ENCODE assay signal across 8 mouse cellular contexts in the genomic region with DNA sequence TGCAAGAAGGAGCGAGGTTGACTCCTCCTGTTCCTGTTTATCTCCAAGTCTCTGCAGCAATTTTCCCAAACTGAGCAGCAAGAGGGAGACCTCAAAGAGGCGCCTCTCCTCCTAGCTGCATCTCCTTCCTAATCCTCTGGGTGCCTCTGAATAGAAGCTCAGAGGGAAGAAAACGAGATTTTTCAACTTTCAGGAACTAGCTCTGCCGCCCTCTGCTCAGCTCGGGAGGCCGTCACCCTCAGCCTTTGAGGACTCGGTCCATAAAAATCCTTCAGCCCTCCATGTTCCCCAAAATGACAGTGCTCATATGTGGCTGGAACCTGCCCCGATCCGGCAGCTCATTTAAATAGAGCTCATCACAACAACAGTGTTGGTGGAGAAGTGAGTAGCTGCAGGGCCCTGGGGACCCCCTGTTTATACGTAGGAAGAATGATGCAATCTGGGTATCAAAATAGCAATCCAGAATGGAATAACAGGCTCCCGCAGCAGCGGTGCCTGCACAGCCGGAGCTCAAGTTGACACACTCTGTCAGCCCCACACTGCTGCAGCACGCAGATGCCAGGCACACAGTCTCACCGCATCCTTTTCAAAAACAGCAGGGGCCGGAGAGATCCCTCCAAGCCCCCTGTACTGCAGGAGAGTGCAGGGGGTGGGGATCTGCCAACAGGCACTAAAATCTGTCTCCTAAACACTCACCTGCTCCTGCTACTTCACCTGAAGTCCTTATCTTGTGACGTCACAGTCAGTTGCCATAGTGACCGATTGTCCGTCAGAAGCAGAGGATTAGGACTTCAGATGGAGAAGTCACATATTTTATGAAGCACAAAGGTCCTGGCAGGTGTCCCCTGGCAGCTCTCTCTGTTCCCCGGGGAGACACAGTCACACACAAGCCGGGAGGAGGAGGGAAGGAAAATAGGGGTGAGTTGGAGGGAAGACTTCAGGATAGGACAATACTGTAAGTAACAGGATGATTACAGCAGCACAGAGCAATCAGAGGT. TPM values are rescaled to one million over a fixed set of nuclear protein-coding genes. Genes with fewer than 3 reads are reported as not detected.
DNase-seq lines count a peak whose midpoint lies in the region; ATAC-seq and TF ChIP-seq lines count a peak whose summit lies in the region.

No protein-coding gene starts in this region.

- H3K27ac ChIP-seq in lung, postnatal 0 days (ENCODE audit: low read length): no peak overlapping the region
- no peak overlapping the region for H3K27ac ChIP-seq in embryonic facial prominence, embryonic 10.5 days (replicated peaks)
- H3K27ac ChIP-seq in hindbrain, embryonic 10.5 days: 0 out of 2 replicates have a peak overlapping the region, but pooled peaks have one; percentile 14
- no peak overlapping the region for H3K27ac ChIP-seq in limb, embryonic 13.5 days

- no peaks in the 10 kb centered on the region for H3K27me3 ChIP-seq in lung, postnatal 0 days (replicated peaks; ENCODE audit: insufficient read depth, low read length)
- peaks cover 36% of the 10 kb centered on the region for H3K27me3 ChIP-seq in embryonic facial prominence, embryonic 10.5 days (replicated peaks; ENCODE audit: low read depth, poor library complexity, severe bottlenecking)
- H3K27me3 ChIP-seq in hindbrain, embryonic 10.5 days (ENCODE audit: insufficient read depth, poor library complexity, severe bottlenecking): peaks cover 25% of the 10 kb centered on the region
- H3K27me3 ChIP-seq in limb, embryonic 13.5 days: peaks cover 31% of the 10 kb centered on the region

- no peaks in the 10 kb centered on the region for H3K36me3 ChIP-seq in lung, postnatal 0 days (ENCODE audit: insufficient read depth, low read length)
- no peaks in the 10 kb centered on the region for H3K36me3 ChIP-seq in embryonic facial prominence, embryonic 10.5 days (replicated peaks)
- no peaks in the 10 kb centered on the region for H3K36me3 ChIP-seq in hindbrain, embryonic 10.5 days
- H3K36me3 ChIP-seq in limb, embryonic 13.5 days: no peaks in the 10 kb centered on the region

- no peak overlapping the region for H3K4me2 ChIP-seq in lung, postnatal 0 days (replicated peaks; ENCODE audit: low read depth, low read length)
- peak overlapping the region; percentile 53 for H3K4me2 ChIP-seq in limb, embryonic 13.5 days (replicated peaks)

- no peak overlapping the region for H3K9ac ChIP-seq in lung, postnatal 0 days (replicated peaks; ENCODE audit: low read depth)
- peak overlapping the region; percentile 45; the same call in 1 of the 2 replicates for H3K9ac ChIP-seq in limb, embryonic 13.5 days

- no peak for TF ChIP-seq CTCF in lung, postnatal 0 days (IDR thresholded peaks at IDR 0.05)

- DNase-seq in lung, postnatal 0 days (ENCODE audit: low spot score): peak; percentile 28
- DNase-seq in lung, postnatal 14 days: no peak
- DNase-seq in embryonic facial prominence, embryonic 10.5 days (ENCODE audit: low spot score): peak; percentile 30
- peak; percentile 11 for DNase-seq in hindbrain, embryonic 10.5 days (ENCODE audit: low spot score)
- DNase-seq in right cerebral cortex, postnatal 36 days (ENCODE audit: low spot score in 2 of 2): peak; percentile 36 to 37
- no peak for DNase-seq in urinary bladder, postnatal 4 days (ENCODE audit: low spot score in 2 of 2)
- DNase-seq in urinary bladder, postnatal 25 days (ENCODE audit: low spot score): no peak

- H3K9me3 ChIP-seq in lung, postnatal 0 days (ENCODE audit: low read length): no peaks in the 10 kb centered on the region
- no peaks in the 10 kb centered on the region for H3K9me3 ChIP-seq in embryonic facial prominence, embryonic 10.5 days
- no peaks in the 10 kb centered on the region for H3K9me3 ChIP-seq in hindbrain, embryonic 10.5 days
- no peaks in the 10 kb centered on the region for H3K9me3 ChIP-seq in limb, embryonic 13.5 days

- 0 out of 2 replicates have a peak, but pooled peaks cover 3% of the 10 kb centered on the region for H3K4me1 ChIP-seq in lung, postnatal 0 days (ENCODE audit: insufficient read depth, low read depth, low read length)
- H3K4me1 ChIP-seq in embryonic facial prominence, embryonic 10.5 days: peaks cover 17% of the 10 kb centered on the region
- H3K4me1 ChIP-seq in hindbrain, embryonic 10.5 days (replicated peaks): peaks cover 16% of the 10 kb centered on the region
- H3K4me1 ChIP-seq in limb, embryonic 13.5 days: peaks cover 9% of the 10 kb centered on the region

- H3K4me3 ChIP-seq in lung, postnatal 0 days (ENCODE audit: low read depth, low read length): no peak overlapping the region
- peak overlapping the region; percentile 36 for H3K4me3 ChIP-seq in embryonic facial prominence, embryonic 10.5 days
- peak overlapping the region; percentile 38 for H3K4me3 ChIP-seq in hindbrain, embryonic 10.5 days
- H3K4me3 ChIP-seq in limb, embryonic 13.5 days: peak overlapping the region; percentile 19

- WGBS in lung, postnatal 0 days: 19% methylated on average over 21 of the region's 21 CpGs
- WGBS in embryonic facial prominence, embryonic 10.5 days: 9% methylated on average over 21 of the region's 21 CpGs
- WGBS in hindbrain, embryonic 10.5 days: 10% methylated on average over 21 of the region's 21 CpGs
- 11% methylated on average over 21 of the region's 21 CpGs for WGBS in limb, embryonic 13.5 days

- ATAC-seq in lung, postnatal 0 days: peak; percentile 41
- ATAC-seq in limb, embryonic 13.5 days (ENCODE audit: low FRiP score, low read depth): peak; percentile 36; the same call in 1 of the 2 replicates

- no peak for TF ChIP-seq EP300 in lung, postnatal 0 days (IDR thresholded peaks at IDR 0.05)

RNA-seq across cellular contexts. Expression of gene Trim66, which starts 14.3 kb away (rescaled TPM):
- polyA plus RNA-seq in lung, postnatal 0 days (2015; fragmentation: Nextera tagmentation; extraction: Ambion mirVana): 0.04 TPM in 2 replicates
- polyA plus RNA-seq in embryonic facial prominence, embryonic 10.5 days (2016; fragmentation: Nextera tagmentation; extraction: Ambion mirVana): 0.15 and 0.22 TPM in 2 replicates
- polyA plus RNA-seq in hindbrain, embryonic 10.5 days (2016; fragmentation: Nextera tagmentation; extraction: Ambion mirVana): 0.07 and 0.08 TPM in 2 replicates
- polyA plus RNA-seq in limb, embryonic 13.5 days (2015; fragmentation: Nextera tagmentation; extraction: Ambion mirVana): 0.04 and 0.05 TPM in 2 replicates

RNA-seq across cellular contexts. Expression of gene Rpl27a, which starts 25.3 kb away (rescaled TPM):
- polyA plus RNA-seq in lung, postnatal 0 days (2015; fragmentation: Nextera tagmentation; extraction: Ambion mirVana): 108 and 110 TPM in 2 replicates
- 132 and 136 TPM in 2 replicates for polyA plus RNA-seq in embryonic facial prominence, embryonic 10.5 days (2016; fragmentation: Nextera tagmentation; extraction: Ambion mirVana)
- polyA plus RNA-seq in hindbrain, embryonic 10.5 days (2016; fragmentation: Nextera tagmentation; extraction: Ambion mirVana): 101 and 126 TPM in 2 replicates
- polyA plus RNA-seq in limb, embryonic 13.5 days (2015; fragmentation: Nextera tagmentation; extraction: Ambion mirVana): 141 and 145 TPM in 2 replicates

RNA-seq across cellular contexts. Expression of gene Stk33, which starts 54.7 kb away (rescaled TPM):
- 5.4 and 6.5 TPM in 2 replicates for polyA plus RNA-seq in lung, postnatal 0 days (2015; fragmentation: Nextera tagmentation; extraction: Ambion mirVana)
- 2.3 and 2.8 TPM in 2 replicates for polyA plus RNA-seq in embryonic facial prominence, embryonic 10.5 days (2016; fragmentation: Nextera tagmentation; extraction: Ambion mirVana)
- polyA plus RNA-seq in hindbrain, embryonic 10.5 days (2016; fragmentation: Nextera tagmentation; extraction: Ambion mirVana): 6.7 and 14.7 TPM in 2 replicates
- polyA plus RNA-seq in limb, embryonic 13.5 days (2015; fragmentation: Nextera tagmentation; extraction: Ambion mirVana): 1.5 and 1.6 TPM in 2 replicates

Comparison
In these comparisons a context has a peak if more than half of its experiments do, and no peak if none do; other contexts are left out.
1. DNase-seq: peak in lung, postnatal 0 days (single experiment), embryonic facial prominence, embryonic 10.5 days (single experiment), hindbrain, embryonic 10.5 days (single experiment) and right cerebral cortex, postnatal 36 days (2 of 2); none in lung, postnatal 14 days (single experiment), urinary bladder, postnatal 4 days (0 of 2) and urinary bladder, postnatal 25 days (single experiment).